Mouse (Mus musculus): ENCODE results near the gene Rbpj. TPM values are rescaled to one million over a fixed set of nuclear protein-coding genes. Genes with fewer than 3 reads are reported as not detected.
A peak's percentile ranks its signal among the peaks of the same experiment; 100 is the strongest.

Gene Rbpj
- polyA plus RNA-seq, 1 experiment from 2014 or later = 38.7 TPM

- H3K4me2 ChIP-seq (ENCODE audit: low read length) = no peak overlapping the region
- no peak for ATAC-seq
- H3K9me3 ChIP-seq (ENCODE audit: control insufficient read depth, low read length) = no peaks in the 10 kb centered on the region
- H3K4me3 ChIP-seq (replicated peaks; ENCODE audit: low read length) = no peak overlapping the region
- no peak overlapping the region for H3K9ac ChIP-seq (replicated peaks; ENCODE audit: low read depth, low read length)
- H3K27me3 ChIP-seq (replicated peaks; ENCODE audit: control insufficient read depth, insufficient read depth, low read length) = no peaks in the 10 kb centered on the region
- H3K4me1 ChIP-seq (replicated peaks; ENCODE audit: control insufficient read depth, insufficient read depth, low read length) = peaks cover 4% of the 10 kb centered on the region; the same call in 1 of the 2 replicates
- H3K27ac ChIP-seq (ENCODE audit: low read length) = no peak overlapping the region
- H3K36me3 ChIP-seq (ENCODE audit: control insufficient read depth, insufficient read depth) = no peaks in the 10 kb centered on the region
- WGBS = 82% methylated on average over 16 of the region's 16 CpGs
Observed at GRCm38 (mm10) chr5:53466422-53467333, 726 bp downstream of the Rbpj start.

GRCm38 (mm10) chr5:53467602-53468001 is 1.6 kb downstream of the Rbpj start:
- no peak overlapping the region for H3K4me3 ChIP-seq (replicated peaks; ENCODE audit: low read length)
- no peak overlapping the region for H3K9ac ChIP-seq (replicated peaks; ENCODE audit: low read depth, low read length)
- ATAC-seq = no peak
- no peaks in the 10 kb centered on the region for H3K36me3 ChIP-seq (ENCODE audit: control insufficient read depth, insufficient read depth)
- peaks cover 4% of the 10 kb centered on the region; the same call in 1 of the 2 replicates for H3K4me1 ChIP-seq (replicated peaks; ENCODE audit: control insufficient read depth, insufficient read depth, low read length)
- WGBS = 65% methylated on average over 9 of the region's 9 CpGs
- H3K9me3 ChIP-seq (ENCODE audit: control insufficient read depth, low read length) = no peaks in the 10 kb centered on the region
- no peaks in the 10 kb centered on the region for H3K27me3 ChIP-seq (replicated peaks; ENCODE audit: control insufficient read depth, insufficient read depth, low read length)
- no peak overlapping the region for H3K4me2 ChIP-seq (ENCODE audit: low read length)
- H3K27ac ChIP-seq (ENCODE audit: low read length) = no peak overlapping the region

GRCm38 (mm10) chr5:53468366-53468765 is 2.4 kb downstream of the Rbpj start:
- H3K27ac ChIP-seq (ENCODE audit: low read length) = no peak overlapping the region
- H3K36me3 ChIP-seq (ENCODE audit: control insufficient read depth, insufficient read depth) = no peaks in the 10 kb centered on the region
- no peaks in the 10 kb centered on the region for H3K9me3 ChIP-seq (ENCODE audit: control insufficient read depth, low read length)
- no peak overlapping the region for H3K4me2 ChIP-seq (ENCODE audit: low read length)
- H3K27me3 ChIP-seq (replicated peaks; ENCODE audit: control insufficient read depth, insufficient read depth, low read length) = no peaks in the 10 kb centered on the region
- H3K9ac ChIP-seq (replicated peaks; ENCODE audit: low read depth, low read length) = no peak overlapping the region
- no peak overlapping the region for H3K4me3 ChIP-seq (replicated peaks; ENCODE audit: low read length)
- ATAC-seq = no peak
- 60% methylated on average over 8 of the region's 8 CpGs for WGBS
- H3K4me1 ChIP-seq (replicated peaks; ENCODE audit: control insufficient read depth, insufficient read depth, low read length) = peaks cover 4% of the 10 kb centered on the region; the same call in 1 of the 2 replicates

- 77% methylated on average over 6 of the region's 6 CpGs for WGBS
- H3K9ac ChIP-seq (replicated peaks; ENCODE audit: low read depth, low read length) = no peak overlapping the region
- peaks cover 4% of the 10 kb centered on the region; the same call in 1 of the 2 replicates for H3K4me1 ChIP-seq (replicated peaks; ENCODE audit: control insufficient read depth, insufficient read depth, low read length)
- no peak overlapping the region for H3K27ac ChIP-seq (ENCODE audit: low read length)
- no peaks in the 10 kb centered on the region for H3K9me3 ChIP-seq (ENCODE audit: control insufficient read depth, low read length)
- no peak for ATAC-seq
- H3K27me3 ChIP-seq (replicated peaks; ENCODE audit: control insufficient read depth, insufficient read depth, low read length) = no peaks in the 10 kb centered on the region
- H3K36me3 ChIP-seq (ENCODE audit: control insufficient read depth, insufficient read depth) = no peaks in the 10 kb centered on the region
- no peak overlapping the region for H3K4me3 ChIP-seq (replicated peaks; ENCODE audit: low read length)
- no peak overlapping the region for H3K4me2 ChIP-seq (ENCODE audit: low read length)
Observed at GRCm38 (mm10) chr5:53469098-53469776, 3.3 kb downstream of the Rbpj start.

GRCm38 (mm10) chr5:53469777-53470131 is 3.8 kb downstream of the Rbpj start:
- no peaks in the 10 kb centered on the region for H3K27me3 ChIP-seq (replicated peaks; ENCODE audit: control insufficient read depth, insufficient read depth, low read length)

GRCm38 (mm10) chr5:53470141-53471079 is 4.5 kb downstream of the Rbpj start:
- no peak overlapping the region for H3K4me3 ChIP-seq (replicated peaks; ENCODE audit: low read length)
- no peak overlapping the region for H3K4me2 ChIP-seq (ENCODE audit: low read length)
- peak; percentile 83 for ATAC-seq
- no peaks in the 10 kb centered on the region for H3K9me3 ChIP-seq (ENCODE audit: control insufficient read depth, low read length)
- H3K27me3 ChIP-seq (replicated peaks; ENCODE audit: control insufficient read depth, insufficient read depth, low read length) = no peaks in the 10 kb centered on the region
- H3K27ac ChIP-seq (ENCODE audit: low read length) = no peak overlapping the region
- peaks cover 4% of the 10 kb centered on the region; the same call in 1 of the 2 replicates for H3K4me1 ChIP-seq (replicated peaks; ENCODE audit: control insufficient read depth, insufficient read depth, low read length)
- no peaks in the 10 kb centered on the region for H3K36me3 ChIP-seq (ENCODE audit: control insufficient read depth, insufficient read depth)
- no peak overlapping the region for H3K9ac ChIP-seq (replicated peaks; ENCODE audit: low read depth, low read length)
- 43% methylated on average over 16 of the region's 16 CpGs for WGBS

More at GRCm38 (mm10) chr5:53469777-53470131, 3.8 kb downstream of the Rbpj start:
- 62% methylated on average over 9 of the region's 9 CpGs for WGBS
- no peaks in the 10 kb centered on the region for H3K36me3 ChIP-seq (ENCODE audit: control insufficient read depth, insufficient read depth)
- no peak overlapping the region for H3K4me3 ChIP-seq (replicated peaks; ENCODE audit: low read length)
- H3K27ac ChIP-seq (ENCODE audit: low read length) = no peak overlapping the region
- ATAC-seq = no peak
- peaks cover 4% of the 10 kb centered on the region; the same call in 1 of the 2 replicates for H3K4me1 ChIP-seq (replicated peaks; ENCODE audit: control insufficient read depth, insufficient read depth, low read length)
- H3K4me2 ChIP-seq (ENCODE audit: low read length) = no peak overlapping the region
- H3K9me3 ChIP-seq (ENCODE audit: control insufficient read depth, low read length) = no peaks in the 10 kb centered on the region
- no peak overlapping the region for H3K9ac ChIP-seq (replicated peaks; ENCODE audit: low read depth, low read length)

- no peak for ATAC-seq
Observed at GRCm38 (mm10) chr5:53472485-53472884, 6.5 kb downstream of the Rbpj start.

GRCm38 (mm10) chr5:53479161-53479560 is 13.2 kb downstream of the Rbpj start:
- no peaks in the 10 kb centered on the region for H3K9me3 ChIP-seq (ENCODE audit: control insufficient read depth, low read length)
- H3K4me2 ChIP-seq (ENCODE audit: low read length) = no peak overlapping the region
- no peaks in the 10 kb centered on the region for H3K27me3 ChIP-seq (replicated peaks; ENCODE audit: control insufficient read depth, insufficient read depth, low read length)
- no peaks in the 10 kb centered on the region for H3K36me3 ChIP-seq (ENCODE audit: control insufficient read depth, insufficient read depth)
- H3K27ac ChIP-seq (ENCODE audit: low read length) = no peak overlapping the region
- no peak for ATAC-seq
- H3K4me1 ChIP-seq (replicated peaks; ENCODE audit: control insufficient read depth, insufficient read depth, low read length) = no peaks in the 10 kb centered on the region
- 88% methylated on average over 6 of the region's 6 CpGs for WGBS
- H3K9ac ChIP-seq (replicated peaks; ENCODE audit: low read depth, low read length) = no peak overlapping the region
- H3K4me3 ChIP-seq (replicated peaks; ENCODE audit: low read length) = no peak overlapping the region

More at GRCm38 (mm10) chr5:53472485-53472884, 6.5 kb downstream of the Rbpj start:
- H3K4me3 ChIP-seq (replicated peaks; ENCODE audit: low read length) = no peak overlapping the region
- no peaks in the 10 kb centered on the region for H3K36me3 ChIP-seq (ENCODE audit: control insufficient read depth, insufficient read depth)
- 85% methylated on average over 11 of the region's 11 CpGs for WGBS
- no peaks in the 10 kb centered on the region for H3K9me3 ChIP-seq (ENCODE audit: control insufficient read depth, low read length)
- no peak overlapping the region for H3K9ac ChIP-seq (replicated peaks; ENCODE audit: low read depth, low read length)
- H3K4me2 ChIP-seq (ENCODE audit: low read length) = no peak overlapping the region
- peaks cover 4% of the 10 kb centered on the region; the same call in 1 of the 2 replicates for H3K4me1 ChIP-seq (replicated peaks; ENCODE audit: control insufficient read depth, insufficient read depth, low read length)
- H3K27ac ChIP-seq (ENCODE audit: low read length) = no peak overlapping the region
- no peaks in the 10 kb centered on the region for H3K27me3 ChIP-seq (replicated peaks; ENCODE audit: control insufficient read depth, insufficient read depth, low read length)
